Mouse (Mus musculus) monocyte, adult 2 months (primary cell): Measurements from ENCODE around the gene Retreg1.

Experiments used
- DNase-seq, 2 experiments: peaks; one replicate each; pipeline ENCODE4 v3.0.0; 2022; ENCODE audit warnings: low spot score in 2 of 2, low read depth in 1 of 2

Gene Retreg1

GRCm38 (mm10) chr15:25843086-25843991 lies at the start of gene Retreg1:
Gene Retreg1, plus strand, starts transcription at chr15:25843180.
- DNase-seq = peak; percentile 87 to 95

GRCm38 (mm10) chr15:25794123-25794522 lies 48.9 kb upstream of the Retreg1 start:
- no peak for DNase-seq

GRCm38 (mm10) chr15:25795496-25795895 lies 47.5 kb upstream of the Retreg1 start:
- no peak for DNase-seq

- DNase-seq = no peak
These were observed 46.6 kb upstream of the Retreg1 start for GRCm38 (mm10) chr15:25796353-25796752.

- DNase-seq = no peak
These were observed 45.8 kb upstream of the Retreg1 start for GRCm38 (mm10) chr15:25797179-25797578.

GRCm38 (mm10) chr15:25797888-25798287 lies 45.1 kb upstream of the Retreg1 start:
- no peak for DNase-seq

GRCm38 (mm10) chr15:25801726-25802125 lies 41.3 kb upstream of the Retreg1 start:
- DNase-seq = no peak

- DNase-seq = no peak
These were observed 40.8 kb upstream of the Retreg1 start for GRCm38 (mm10) chr15:25802194-25802593.

- no peak for DNase-seq
These were observed 39.9 kb upstream of the Retreg1 start for GRCm38 (mm10) chr15:25803111-25803510.

- DNase-seq = peak; percentile 22 to 59
These were observed 37.5 kb upstream of the Retreg1 start for GRCm38 (mm10) chr15:25805336-25806110.

GRCm38 (mm10) chr15:25806363-25806762 lies 36.6 kb upstream of the Retreg1 start:
- no peak for DNase-seq

GRCm38 (mm10) chr15:25806878-25807277 lies 36.1 kb upstream of the Retreg1 start:
- no peak for DNase-seq

GRCm38 (mm10) chr15:25808677-25809460 lies 34.1 kb upstream of the Retreg1 start:
- no peak for DNase-seq

- no peak for DNase-seq
These were observed 33.3 kb upstream of the Retreg1 start for GRCm38 (mm10) chr15:25809669-25810068.

GRCm38 (mm10) chr15:25811834-25812250 lies 31.1 kb upstream of the Retreg1 start:
- DNase-seq = no peak

GRCm38 (mm10) chr15:25812479-25812878 lies 30.5 kb upstream of the Retreg1 start:
- no peak for DNase-seq

GRCm38 (mm10) chr15:25814535-25814934 lies 28.4 kb upstream of the Retreg1 start:
- DNase-seq = no peak

GRCm38 (mm10) chr15:25817191-25817590 lies 25.8 kb upstream of the Retreg1 start:
- no peak for DNase-seq

GRCm38 (mm10) chr15:25821981-25822380 lies 21.0 kb upstream of the Retreg1 start:
- no peak for DNase-seq

GRCm38 (mm10) chr15:25822656-25823055 lies 20.3 kb upstream of the Retreg1 start:
- DNase-seq = no peak

- DNase-seq = no peak
These were observed 16.4 kb upstream of the Retreg1 start for GRCm38 (mm10) chr15:25826531-25826961.
